Mouse (Mus musculus): Measurements from ENCODE around the gene Akap7.

GRCm38 (mm10) chr10:25331321-25332049 is 23.8 kb upstream of the Akap7 start:
- no peak for TF ChIP-seq GATA1 (IDR thresholded peaks at IDR 0.05; ENCODE audit: borderline replicate concordance, low read length)
- TF ChIP-seq FLI1 (IDR thresholded peaks at IDR 0.05; ENCODE audit: low read length), result no peak
